Mouse (Mus musculus): ENCODE data around the gene Syn2. TPM values are rescaled to one million over a fixed set of nuclear protein-coding genes. Genes with fewer than 3 reads are reported as not detected.

Syn2 gene
- total RNA-seq (2015; ENCODE audit: low replicate concordance): not detected in 2 replicates
- total RNA-seq (2017; ENCODE audit: low replicate concordance): not detected in 2 replicates

DNA sequence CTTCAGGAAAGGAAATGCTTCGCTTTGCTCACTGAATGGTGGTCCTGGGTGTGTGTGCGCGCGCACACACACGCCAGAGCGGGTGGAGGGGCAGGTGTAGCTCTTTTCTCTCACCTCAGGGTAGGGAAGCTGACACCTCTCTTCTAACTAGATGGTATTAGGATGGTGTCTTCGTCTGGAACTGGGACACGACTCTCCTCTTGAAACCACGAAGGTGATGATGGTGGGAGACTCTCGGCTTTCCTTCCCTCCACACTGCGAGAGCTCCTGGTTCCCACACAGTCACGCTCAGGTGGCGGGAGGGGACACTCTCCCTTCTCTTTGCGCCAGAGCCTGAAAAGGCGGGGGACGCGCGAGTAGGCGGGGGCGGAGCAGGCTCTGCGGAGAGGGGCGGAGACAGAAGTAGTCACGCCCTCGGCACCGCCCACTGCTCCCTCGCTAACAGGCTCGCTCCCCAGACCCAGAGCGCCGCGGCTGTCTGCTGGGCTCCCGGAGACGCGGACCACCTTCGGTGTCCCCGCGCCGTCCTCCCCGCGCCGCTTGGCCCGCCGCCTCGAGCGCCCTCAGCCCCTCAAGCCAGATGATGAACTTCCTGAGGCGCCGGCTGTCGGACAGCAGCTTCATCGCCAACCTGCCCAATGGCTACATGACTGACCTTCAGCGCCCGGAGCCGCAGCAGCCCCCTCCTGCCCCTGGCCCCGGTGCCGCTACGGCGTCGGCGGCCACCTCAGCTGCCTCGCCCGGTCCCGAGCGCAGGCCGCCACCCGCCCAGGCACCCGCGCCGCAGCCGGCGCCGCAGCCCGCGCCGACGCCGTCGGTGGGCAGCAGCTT lies at the start of gene Syn2:
Gene Syn2, plus strand, starts transcription at position 402 of the 831 bp plus-strand sequence.
- ATAC-seq (replicated peaks; ENCODE audit: low FRiP score, poor library complexity, severe bottlenecking): no peak; the same call in 1 of the 2 replicates

DNA sequence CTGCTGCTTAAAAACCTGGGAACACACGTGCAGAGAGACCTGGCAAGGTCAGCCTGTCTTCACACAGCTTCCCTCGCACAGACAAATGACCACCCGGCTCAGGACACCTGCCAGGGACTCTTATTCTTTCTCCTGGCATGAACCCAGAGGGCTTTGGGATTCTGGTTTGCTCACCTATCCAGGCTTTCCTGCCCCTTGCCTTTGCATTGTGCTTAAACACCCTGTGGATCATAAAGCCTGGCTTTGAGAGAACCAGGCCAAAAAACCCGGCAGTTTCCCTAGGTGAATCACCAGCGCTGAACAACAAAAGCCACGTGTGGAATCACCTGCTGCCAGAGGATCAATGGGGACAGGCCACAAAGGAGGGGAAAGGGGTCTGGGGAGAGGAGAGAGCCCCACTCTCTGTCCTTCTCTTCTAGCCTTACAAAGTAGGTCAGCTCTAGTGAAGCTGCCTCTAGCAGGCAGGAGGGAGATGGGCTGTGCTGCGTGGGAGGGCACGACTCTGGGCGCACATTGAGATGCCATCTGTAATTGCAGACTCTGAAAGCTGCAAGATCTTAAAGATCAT lies 49.3 kb upstream of the Syn2 start:
- ATAC-seq (replicated peaks; ENCODE audit: low FRiP score, poor library complexity, severe bottlenecking): no peak

DNA sequence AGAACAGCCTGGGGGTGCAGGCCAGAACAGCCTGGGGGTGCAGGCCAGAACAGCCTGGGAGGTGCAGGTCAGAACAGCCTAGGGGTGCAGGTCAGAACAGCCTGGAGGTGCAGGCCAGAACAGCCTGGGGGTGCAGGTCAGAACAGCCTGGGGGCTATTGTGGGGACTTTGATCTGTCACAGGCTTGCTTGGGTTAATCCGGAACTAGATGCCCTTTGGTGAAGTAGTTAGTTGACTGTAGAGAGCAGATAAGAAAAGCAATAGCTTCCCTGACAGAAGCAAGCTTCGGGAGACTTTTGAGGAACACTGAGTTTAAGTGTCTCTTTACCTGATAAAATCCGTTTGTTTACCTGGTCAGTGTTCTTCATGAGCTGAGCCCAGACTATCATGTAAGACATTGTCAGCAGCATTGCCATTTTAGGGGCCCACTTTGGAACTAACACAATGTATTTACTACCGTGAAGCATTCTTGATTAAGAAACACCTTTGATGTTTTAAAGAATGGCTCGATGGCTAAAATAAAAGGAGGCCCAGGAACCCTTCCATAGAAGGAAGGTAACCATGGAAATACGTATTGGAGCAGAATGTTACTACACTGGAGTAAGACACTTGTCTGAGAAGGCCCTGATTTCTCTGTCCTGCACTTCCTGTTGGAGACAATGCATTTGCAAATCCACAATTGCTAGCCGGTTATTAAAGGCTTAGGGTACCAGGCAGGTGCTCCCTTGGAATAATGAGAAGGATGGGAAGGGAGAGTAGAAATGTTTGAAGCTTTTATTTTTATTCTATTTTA lies 46.2 kb upstream of the Syn2 start:
- ATAC-seq (replicated peaks; ENCODE audit: low FRiP score, poor library complexity, severe bottlenecking): no peak

DNA sequence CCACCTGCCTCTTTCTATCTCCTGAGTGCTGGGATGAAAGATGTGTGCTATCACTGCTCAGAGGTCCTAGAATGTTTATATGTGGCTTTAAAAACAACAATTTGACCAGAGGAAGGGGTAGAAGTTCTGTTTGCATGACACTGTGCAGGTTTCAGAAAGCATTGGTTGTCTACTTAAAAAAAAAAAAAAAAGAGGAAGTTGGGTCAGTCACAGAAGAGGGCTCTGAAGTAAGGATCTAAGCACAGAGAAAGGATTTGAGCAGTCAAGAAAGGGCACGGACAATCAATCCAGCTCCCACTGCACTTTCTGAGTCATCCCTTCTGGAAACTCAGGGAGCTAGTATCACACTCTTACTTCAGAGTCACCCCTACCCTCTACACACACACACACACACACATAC lies 43.0 kb upstream of the Syn2 start:
- ATAC-seq (replicated peaks; ENCODE audit: low FRiP score, poor library complexity, severe bottlenecking): no peak

DNA sequence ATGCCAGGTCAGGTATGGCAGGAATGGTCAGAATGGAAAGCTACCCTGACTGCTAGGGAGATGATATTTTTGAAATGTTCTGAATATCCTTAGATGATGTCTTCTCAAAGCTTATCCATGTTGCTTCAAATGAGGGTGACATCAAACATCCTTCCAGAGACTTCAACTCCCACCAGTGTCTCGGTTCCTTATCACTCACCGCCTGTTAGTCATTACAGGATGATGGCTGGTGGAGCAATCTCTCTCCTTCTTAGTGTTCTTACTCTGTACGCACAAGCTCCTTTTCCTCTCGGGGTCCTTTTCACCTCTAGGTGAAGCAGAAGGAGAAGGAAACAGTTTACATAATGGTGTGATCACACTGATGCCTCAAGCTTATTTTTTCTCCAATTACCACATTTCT lies 32.2 kb upstream of the Syn2 start:
- ATAC-seq (replicated peaks; ENCODE audit: low FRiP score, poor library complexity, severe bottlenecking): no peak

DNA sequence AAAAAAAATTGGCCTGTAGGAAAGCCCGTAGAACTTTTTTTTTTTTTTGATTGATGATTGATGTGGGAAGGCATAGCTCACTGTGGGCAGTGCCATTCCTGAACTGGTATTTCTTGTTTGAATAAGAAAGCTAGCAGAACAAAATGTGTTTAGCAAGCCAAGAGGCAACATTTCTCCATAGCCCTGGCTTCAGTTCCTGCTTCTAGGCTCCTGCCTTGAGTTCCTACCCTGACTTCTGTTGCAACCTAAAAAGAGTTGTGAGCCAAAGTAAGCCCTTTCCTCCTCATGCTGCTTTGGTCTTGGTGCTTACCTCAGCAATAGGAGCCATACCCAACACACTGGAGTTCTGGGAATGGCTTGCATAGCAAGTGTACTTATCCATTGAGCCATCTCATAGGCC lies 23.3 kb upstream of the Syn2 start:
- ATAC-seq (replicated peaks; ENCODE audit: low FRiP score, poor library complexity, severe bottlenecking): no peak

DNA sequence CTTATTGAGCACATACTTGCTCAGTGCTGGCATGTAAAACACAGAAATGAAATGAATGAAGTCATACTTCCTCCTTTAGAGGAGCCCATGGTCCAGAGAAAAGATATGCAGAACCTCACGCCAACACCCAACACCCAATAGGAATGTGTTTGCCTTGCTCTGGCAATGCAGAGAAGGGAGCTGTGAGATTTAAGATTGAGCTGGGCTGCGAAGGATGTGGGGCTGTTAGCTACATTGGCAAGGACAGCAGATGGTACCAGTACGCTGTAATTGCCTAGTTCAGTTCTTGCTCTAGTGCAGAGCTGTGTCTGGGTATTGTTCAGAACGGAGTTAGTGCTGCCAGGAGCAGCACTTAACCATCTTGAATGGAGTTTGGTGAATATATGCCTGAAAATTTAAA lies 12.5 kb upstream of the Syn2 start:
- no peak for ATAC-seq (replicated peaks; ENCODE audit: low FRiP score, poor library complexity, severe bottlenecking)

DNA sequence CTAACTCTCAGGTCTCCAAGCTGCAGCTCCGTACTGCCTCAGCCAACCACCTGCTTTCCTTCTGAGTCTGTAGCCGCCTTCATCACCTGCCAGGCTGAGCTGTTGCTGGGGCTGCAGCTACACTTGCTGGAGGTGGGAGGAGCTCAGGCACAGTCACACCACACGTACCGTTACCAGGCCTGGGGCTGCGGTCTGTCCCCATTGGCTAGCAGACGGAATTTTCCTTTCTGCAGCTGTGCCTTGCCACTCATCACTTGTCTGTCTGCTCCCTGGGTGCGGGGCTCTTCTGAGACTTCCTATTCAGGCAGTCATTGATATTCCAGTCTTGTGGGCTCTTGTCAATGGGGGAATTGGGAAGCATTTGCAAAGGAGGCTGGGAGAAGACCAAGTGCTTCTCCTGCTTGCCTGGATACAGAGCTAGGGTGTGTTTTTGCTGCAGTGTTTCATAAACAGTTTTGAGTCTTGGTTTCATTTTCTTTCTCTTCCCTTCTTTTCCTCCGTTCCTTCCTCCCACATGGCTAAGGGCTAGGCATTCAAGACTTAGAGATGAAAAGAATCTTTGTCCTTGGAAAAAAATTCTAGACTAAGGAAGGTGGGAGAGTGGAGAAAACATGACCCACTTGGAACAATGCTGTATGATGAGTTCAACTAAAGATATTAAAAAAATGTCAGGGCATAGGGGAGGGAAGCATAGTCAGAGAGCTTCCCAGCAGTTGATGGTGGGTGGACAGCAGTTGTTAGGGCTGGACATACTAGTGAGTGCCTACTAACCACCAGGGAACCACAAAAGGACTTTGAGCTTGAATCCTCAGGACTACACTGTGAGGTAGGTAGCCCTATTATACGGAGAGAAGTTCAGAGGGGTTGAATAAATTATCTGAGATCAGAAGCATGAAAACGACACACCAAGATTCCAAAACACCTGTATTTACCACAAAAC lies 11.2 kb upstream of the Syn2 start:
- ATAC-seq (replicated peaks; ENCODE audit: low FRiP score, poor library complexity, severe bottlenecking): no peak

DNA sequence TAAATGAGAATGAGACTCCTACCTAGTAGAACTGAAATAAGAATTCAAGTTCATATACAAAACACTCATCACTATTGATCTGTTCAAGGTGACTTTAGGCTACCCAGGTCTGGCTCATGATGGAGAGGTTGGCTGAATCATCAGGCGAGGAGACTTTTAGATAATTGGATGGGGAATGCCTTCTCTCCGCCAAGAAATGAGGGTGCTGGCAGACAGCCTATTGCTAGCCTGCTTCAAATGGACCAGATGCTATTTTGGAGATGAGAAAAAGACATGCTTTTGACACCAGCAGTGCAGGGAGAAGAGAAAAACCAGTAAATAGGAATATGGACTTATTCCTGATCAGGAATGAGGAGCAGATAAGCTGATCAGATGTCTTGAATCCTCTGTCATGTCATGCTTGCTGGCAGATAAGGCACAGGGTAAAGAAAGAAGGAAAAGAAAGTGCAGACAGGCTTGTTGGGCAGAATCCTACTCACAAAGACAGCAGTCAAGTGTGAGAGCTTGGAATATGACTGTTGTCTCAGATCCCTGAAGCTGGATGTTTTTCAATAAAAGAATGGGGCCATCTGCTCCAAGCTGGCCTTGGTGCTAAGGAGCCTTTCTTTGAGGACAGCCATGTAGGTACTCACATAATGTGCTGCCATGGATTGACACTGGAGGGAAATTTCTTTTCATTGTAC lies 9.9 kb upstream of the Syn2 start:
- no peak for ATAC-seq (replicated peaks; ENCODE audit: low FRiP score, poor library complexity, severe bottlenecking)

DNA sequence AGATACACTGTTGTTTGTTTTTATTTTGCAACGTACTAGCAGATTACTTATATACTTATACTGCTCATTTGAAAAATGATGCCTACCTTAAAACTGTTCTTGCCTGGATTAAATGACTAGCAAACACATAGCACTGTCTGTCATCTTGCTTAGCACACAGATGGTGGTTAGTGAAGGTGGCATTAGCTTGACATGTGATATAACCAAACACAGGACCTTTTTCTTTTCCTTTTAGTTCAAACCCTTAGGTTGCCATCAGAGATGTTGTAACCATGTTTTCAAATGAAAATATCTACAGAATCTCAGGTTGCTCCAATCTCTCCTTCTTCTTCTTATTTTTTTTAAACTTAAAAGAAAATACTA lies 9.4 kb upstream of the Syn2 start:
- ATAC-seq (replicated peaks; ENCODE audit: low FRiP score, poor library complexity, severe bottlenecking): no peak

DNA sequence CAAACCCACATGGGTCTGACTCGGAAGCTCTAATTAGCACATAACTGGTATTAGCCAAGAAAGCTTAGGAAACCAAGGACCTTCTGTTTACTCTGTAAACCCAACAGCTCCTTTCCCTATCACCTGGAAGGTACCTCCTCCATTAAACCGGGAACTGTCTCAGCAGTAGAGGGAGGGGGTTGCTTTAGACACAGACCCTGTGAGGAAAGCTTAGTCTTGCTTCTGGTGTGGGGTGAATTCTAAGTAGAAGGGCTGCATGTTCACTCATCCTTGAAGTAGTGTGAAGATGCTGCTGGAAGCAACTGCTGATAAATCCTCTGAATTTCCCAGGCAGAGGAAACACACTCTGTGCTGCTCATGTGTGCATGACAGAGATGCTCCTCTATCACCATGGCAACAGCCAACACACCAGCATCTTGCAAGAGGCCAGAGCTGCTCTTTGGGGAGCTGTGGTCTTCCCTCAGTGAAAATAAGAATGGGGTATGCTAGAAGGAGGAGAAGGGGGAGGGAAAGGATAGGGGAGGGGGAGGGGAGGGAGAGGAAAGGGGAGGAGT lies 8.4 kb upstream of the Syn2 start:
- no peak for ATAC-seq (replicated peaks; ENCODE audit: low FRiP score, poor library complexity, severe bottlenecking)

DNA sequence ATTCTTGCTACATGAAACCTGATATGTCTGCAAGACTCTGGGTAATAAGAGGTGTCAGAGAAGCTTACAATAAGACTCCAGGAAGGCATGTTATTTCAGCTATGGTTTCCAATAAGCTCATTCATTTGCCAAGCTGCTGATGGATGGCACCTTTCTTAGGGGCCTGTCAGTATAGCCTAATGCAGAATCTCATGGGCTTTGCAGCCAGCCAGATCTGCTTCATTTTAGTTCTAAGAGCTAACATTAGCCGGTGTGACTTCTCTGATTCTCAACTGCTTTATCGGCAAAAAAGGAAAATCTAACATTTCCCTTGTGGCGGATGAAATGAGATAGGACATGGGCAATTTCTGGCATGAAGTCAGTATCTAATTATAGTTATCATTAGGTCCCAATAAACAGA lies 7.9 kb upstream of the Syn2 start:
- ATAC-seq (replicated peaks; ENCODE audit: low FRiP score, poor library complexity, severe bottlenecking): no peak

DNA sequence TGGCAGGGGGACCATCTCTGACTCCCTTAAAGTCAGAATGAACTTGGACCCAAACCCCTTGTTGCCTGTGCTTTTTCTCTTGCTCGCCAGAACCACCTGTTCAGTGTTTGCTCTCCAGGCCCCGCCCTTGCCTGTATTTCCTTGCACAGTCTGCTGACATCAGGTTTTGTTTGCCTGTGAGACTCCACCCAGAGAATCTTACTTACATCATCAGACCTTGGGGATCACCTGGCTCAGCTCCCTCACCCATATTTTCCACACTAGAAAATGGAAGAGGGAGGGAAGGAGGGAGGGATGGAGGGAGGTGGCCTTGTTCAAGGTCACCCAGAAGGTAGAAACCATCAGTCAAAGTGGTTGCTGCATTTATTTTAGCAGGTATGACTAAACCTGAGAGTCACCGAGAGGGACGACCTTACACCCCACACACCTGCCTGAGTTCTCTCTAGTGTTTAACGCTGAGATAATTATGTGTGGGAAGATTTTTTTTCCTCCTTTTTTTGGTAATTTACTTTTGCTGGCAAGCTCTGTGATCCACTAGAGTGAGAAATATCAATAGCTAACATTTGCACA lies 7.4 kb upstream of the Syn2 start:
- ATAC-seq (replicated peaks; ENCODE audit: low FRiP score, poor library complexity, severe bottlenecking): no peak

DNA sequence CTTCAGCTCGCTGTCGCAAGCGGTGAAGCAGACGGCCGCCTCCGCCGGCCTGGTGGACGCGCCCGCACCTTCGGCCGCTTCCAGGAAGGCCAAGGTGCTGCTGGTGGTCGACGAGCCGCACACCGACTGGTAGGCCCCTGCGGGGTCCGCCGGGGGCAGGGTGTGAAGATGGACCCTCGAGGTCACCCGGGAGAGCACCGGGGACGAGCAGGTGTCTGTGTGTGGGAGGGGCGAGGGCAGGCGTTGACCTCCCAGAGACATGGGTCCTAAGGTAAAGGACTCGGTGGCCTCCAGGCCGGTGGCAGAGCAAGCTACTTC lies 589 bp downstream of the Syn2 start:
- ATAC-seq (replicated peaks; ENCODE audit: low FRiP score, poor library complexity, severe bottlenecking): 0 out of 2 replicates have a peak, but pooled peaks have one; percentile 19

DNA sequence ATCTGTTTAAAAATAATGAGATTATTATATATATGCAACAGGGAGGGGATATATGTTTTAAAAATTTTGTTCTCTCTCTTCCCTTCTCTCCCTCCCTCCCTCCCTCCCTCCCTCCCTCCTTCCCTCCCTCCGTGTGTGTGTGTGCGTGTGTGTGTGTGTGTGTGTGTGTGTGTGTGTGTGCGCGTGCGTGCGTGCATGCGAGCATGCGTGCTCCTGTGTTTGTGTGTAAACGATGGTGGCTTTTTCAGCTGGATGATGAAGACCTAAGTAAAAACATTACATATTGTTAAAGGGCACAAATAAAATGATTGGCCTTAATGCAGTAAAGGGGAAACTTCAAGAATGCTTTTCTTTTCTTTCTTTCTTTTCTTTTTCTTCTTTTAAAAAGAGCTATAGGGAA lies 1.5 kb downstream of the Syn2 start:
- no peak for ATAC-seq (replicated peaks; ENCODE audit: low FRiP score, poor library complexity, severe bottlenecking)

DNA sequence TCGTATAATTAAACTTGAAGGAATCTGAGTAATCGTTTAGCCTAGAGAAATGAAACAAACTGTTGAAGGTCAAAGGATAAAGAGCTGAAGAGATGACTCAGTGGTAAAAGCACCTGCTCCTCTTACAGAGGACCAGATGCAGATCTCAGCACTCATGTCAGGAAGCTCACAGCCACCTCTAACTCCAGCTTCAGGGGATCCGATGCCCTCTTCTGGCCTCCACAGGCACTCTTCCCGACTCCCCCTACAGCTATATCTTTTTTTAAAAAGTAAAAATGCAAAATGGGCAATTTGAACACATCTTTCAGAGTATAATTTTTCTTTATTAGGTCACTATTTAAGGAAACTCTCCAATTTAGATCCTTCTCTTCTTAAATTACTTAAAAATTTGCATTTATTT lies 6.7 kb downstream of the Syn2 start:
- no peak for ATAC-seq (replicated peaks; ENCODE audit: low FRiP score, poor library complexity, severe bottlenecking)

DNA sequence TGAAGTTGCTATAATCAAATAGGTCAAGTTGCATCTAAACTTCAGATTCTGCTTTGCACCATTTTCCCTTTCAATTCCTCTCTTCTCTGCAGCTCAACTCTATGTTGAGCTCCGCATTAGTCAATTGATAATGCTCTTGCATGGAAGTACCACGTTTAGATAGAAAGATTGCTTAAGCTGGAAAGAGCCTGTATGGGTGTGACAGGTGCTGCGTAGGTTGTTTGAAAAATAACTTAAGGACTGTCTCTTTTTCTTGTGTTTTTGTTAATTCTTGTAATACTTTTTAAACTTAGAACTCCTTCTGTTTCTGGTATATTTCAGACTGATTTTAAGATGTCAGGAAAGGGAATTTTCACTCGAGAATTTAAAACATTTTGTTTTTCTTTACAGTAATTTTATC lies 26.5 kb downstream of the Syn2 start:
- ATAC-seq (replicated peaks; ENCODE audit: low FRiP score, poor library complexity, severe bottlenecking): no peak

DNA sequence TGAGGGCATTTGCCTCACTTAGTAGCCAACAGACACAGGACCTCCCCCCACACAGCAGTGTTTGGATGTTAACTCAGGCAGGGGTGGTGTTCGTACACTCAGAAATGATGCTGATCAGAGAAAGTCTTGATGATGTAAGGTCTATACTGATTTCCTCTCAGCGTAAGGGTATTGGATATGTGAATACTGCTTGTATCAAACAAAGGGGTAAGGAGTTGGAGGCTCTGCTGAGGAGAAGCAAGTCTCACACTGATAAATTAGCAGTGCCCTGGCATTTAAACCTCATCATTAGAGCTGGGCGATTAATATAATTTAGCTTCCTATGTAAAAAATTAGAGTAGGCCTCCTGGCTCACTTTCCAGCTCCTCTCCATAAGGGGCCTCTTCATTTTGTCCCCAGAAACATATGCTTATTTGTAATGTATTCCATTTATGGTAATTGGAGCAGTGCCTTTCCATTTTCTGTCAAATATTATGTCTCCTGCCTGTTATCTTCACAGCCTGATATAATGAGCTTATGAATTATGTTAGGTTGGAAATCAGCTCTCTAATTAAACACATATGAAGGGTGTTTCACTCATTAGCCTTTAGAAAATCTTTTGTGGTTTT lies 31.3 kb downstream of the Syn2 start:
- ATAC-seq (replicated peaks; ENCODE audit: low FRiP score, poor library complexity, severe bottlenecking): no peak
